Mouse (Mus musculus) gastrocnemius, postnatal 25 days (tissue): Measurements from ENCODE around the gene Hbb-bh1. TPM values are rescaled to one million over a fixed set of nuclear protein-coding genes. Genes with fewer than 3 reads are reported as not detected.
"Not testable (repeated sequence)": the region's sequence is repeated elsewhere in the genome, so short reads cannot be mapped to it uniquely, and the experiment has no call there.

Experiments
- DNase-seq: peaks from one replicate; pipeline ENCODE4 v3.0.0; 2022
- total RNA-seq, 2 experiments: library from RNA; stranded (reverse); gene quantifications; 1 replicate in 1 of 2; 2 replicates in 1 of 2; pipeline ENCODE4 v1.2.3; 2021

Gene Hbb-bh1
- total RNA-seq, 2 experiments from 2014 or later, result not detected

GRCm38 (mm10) chr7:103812174-103812573 is 30.8 kb downstream of the Hbb-bh1 start:
- no peak for DNase-seq

DNA sequence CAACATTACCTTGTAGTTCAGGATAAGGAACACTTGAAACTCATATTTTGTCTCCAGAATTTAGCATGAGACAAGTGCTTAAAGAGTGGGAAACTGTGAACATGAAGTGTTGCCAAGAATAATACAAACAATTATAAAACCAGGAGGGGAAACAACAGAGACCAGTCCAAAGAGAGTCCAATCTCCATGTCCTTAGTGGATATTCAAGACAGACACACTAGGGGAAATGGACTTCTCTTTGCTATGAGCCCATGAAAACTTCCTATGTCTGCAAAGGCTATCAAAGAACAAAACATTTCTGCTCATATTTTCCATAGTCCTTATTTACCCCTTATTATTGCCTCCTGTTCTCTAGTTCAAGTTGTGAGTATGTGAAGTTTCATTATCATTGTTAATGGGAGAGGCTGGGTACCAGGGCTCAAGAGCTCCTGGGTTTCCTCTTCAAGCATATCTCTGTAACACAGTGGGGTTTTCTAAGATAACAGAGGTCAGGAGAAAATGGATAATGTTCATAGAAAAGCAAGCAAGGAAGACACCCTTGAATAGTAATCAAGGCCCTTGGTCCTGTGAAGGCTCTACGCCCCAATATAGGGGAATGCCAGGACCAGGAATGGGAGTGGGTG is 31.6 kb downstream of the Hbb-bh1 start:
- DNase-seq, result no peak

- DNase-seq, result no peak
Observed at GRCm38 (mm10) chr7:103810746-103811145, 32.2 kb downstream of the Hbb-bh1 start.

DNA sequence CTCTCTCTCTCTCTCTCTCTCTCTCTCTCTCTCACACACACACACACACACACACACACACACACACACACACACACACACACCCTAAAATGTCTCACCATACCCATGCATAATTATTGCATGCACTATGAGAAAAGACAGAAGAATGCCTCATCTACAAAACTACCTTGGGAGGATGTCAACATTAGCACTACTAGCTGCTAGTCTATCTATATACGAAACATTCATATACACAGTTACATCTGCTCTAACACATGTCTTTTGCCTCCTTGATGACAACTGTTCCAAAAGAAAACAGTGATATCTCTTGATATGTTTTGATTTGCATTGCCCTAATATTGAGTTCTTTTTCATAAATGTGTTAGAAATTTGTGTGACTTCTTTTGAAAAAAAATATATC is 32.7 kb downstream of the Hbb-bh1 start:
- no peak for DNase-seq

- no peak for DNase-seq
Observed at GRCm38 (mm10) chr7:103809801-103810155, 33.2 kb downstream of the Hbb-bh1 start.

DNA sequence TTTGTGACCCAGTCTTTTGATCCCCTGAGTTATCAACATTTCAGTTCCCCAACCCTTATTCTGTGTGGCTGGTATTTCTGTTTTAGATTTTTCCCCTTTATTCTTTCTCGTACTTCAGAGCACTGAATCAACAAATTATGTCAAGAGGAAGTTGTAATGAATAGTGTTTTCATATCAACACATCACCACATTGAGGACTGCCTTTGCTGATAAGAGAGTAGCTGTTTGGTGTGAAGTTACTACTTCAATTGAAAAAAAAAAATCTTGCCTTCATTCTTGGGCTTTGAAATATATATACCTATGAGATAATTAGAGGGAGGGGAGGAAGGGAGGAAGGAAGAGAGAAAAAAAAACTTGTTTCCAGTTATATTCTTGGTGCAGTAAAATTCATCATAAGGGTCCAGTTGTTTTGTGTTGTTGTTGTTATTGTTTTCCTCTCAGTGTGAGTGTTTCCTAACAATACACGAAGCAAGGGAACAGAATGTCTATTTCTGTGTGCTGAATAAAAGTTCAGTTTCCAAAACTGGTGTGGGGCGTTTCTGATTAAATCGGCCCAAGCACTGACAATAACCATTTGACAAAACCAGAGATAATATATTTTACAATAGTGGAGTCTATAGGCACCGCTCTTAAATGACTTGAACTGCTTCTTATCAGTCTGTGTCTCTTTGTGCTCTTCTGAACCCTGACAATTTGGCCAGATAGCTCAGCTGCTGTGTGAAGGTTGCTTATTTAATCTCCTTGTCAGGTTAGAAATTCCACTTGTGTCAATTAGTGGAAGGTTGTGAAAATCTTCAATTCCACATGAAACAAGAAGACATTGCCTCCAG is 33.8 kb downstream of the Hbb-bh1 start:
- no peak for DNase-seq

DNA sequence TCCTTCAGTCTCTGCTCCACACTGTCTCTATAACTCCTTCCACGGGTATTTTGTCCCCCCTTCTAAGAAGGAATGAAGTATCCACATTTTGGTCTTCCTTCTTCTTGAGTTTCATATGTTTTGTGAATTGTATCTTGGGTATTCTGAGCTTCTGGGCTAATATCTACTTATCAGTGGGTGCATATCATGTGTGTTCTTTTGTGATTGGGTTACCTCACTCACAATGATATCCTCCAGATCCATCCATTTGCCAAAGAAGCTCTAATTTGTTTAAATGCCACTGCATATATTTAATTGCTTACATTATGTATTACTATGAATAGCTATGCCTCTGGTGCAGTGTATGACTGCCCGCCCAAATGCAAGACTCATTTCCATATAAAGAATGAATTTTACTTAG is 34.8 kb downstream of the Hbb-bh1 start:
- DNase-seq, result not testable (repeated sequence)

DNA sequence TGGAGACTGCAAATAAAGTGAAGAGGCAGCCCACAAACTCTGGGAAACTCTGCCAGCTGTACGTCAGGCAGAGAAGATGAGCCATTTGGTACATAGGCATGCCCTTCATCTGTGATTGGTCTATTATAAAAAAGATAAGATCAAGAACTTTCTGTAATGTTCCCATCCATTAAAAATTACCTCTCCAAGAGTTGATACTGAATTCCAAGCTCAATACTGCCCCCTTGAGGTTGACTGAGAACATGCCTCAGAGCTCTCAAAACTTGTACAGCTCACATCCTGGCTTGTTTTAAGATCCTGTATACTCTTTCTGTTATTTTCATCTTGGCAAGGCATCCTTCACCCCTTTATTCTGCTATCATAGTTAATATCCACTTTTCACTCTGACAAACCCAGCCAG is 36.1 kb downstream of the Hbb-bh1 start:
- no peak for DNase-seq

GRCm38 (mm10) chr7:103792669-103793388 is 50.1 kb downstream of the Hbb-bh1 start:
- no peak for DNase-seq

DNA sequence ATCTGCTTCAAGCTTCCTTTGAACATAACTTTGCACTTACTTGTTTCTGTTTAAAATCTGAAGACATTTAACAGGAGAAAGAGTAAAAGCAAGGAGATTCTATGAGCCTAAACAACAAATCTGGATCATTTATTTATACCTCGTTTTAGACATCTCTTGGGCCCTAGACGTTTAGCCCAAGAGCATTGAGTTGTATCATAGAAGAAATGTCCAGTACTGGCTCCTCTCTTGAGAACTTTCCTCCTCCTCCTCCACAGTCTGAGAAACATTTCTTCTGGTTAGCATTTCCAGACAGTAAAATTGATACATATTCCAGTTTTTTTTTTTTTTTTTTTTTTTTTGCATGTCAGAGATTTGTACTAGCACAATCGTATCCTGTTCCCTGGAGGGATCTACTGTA is 51.2 kb downstream of the Hbb-bh1 start, which contains the start of gene Olfr67:
Gene Olfr67 (minus strand): TSS at position 101 of the 400 bp plus-strand sequence.
- DNase-seq, result no peak

Other genes starting within 250 kb of the Hbb-bh1 start
- not detected for gene Olfr619, start 242.6 kb downstream of the Hbb-bh1 start, total RNA-seq
- not detected for gene Olfr620, start 230.6 kb downstream of the Hbb-bh1 start, total RNA-seq
- not detected for gene Olfr622, start 200.5 kb downstream of the Hbb-bh1 start, total RNA-seq
- not detected for gene Olfr623, start 179.5 kb downstream of the Hbb-bh1 start, total RNA-seq
- gene Olfr624, start 172.0 kb downstream of the Hbb-bh1 start, total RNA-seq, result not detected
- gene Olfr625-ps1, start 160.4 kb downstream of the Hbb-bh1 start, total RNA-seq, result not detected
- gene Olfr243, start 128.5 kb downstream of the Hbb-bh1 start, total RNA-seq, result not detected
- gene Olfr628, start 112.8 kb downstream of the Hbb-bh1 start, total RNA-seq, result not detected
- gene Olfr629, start 98.2 kb downstream of the Hbb-bh1 start, total RNA-seq, result not detected
- gene Olfr630, start 85.8 kb downstream of the Hbb-bh1 start, total RNA-seq, result not detected
- gene Olfr69, start 71.6 kb downstream of the Hbb-bh1 start, total RNA-seq, result not detected
- not detected for gene Olfr68, start 63.5 kb downstream of the Hbb-bh1 start, total RNA-seq
- not detected for gene Olfr67, start 51.3 kb downstream of the Hbb-bh1 start, total RNA-seq
- gene Hbb-bt, start 29.2 kb downstream of the Hbb-bh1 start, total RNA-seq, result 100 to 1,000 TPM in 1 of 2 experiments, 10 to 100 TPM in 1; 60.5 to 281 TPM
- 1,000 to 10,000 TPM in 1 of 2 experiments, 100 to 1,000 TPM in 1; 504 to 2,205 TPM for gene Hbb-bs, start 15.1 kb downstream of the Hbb-bh1 start, total RNA-seq
- not detected for gene Hbb-bh2, start 2.6 kb downstream of the Hbb-bh1 start, total RNA-seq
- not detected for gene Hbb-y, start 10.1 kb upstream of the Hbb-bh1 start, total RNA-seq
- gene Olfr66, start 43.1 kb upstream of the Hbb-bh1 start, total RNA-seq, result not detected
- not detected for gene Olfr64, start 51.3 kb upstream of the Hbb-bh1 start, total RNA-seq
- not detected for gene Olfr65, start 60.3 kb upstream of the Hbb-bh1 start, total RNA-seq
- not detected for gene Olfr631, start 85.7 kb upstream of the Hbb-bh1 start, total RNA-seq
- not detected for gene Olfr632, start 91.2 kb upstream of the Hbb-bh1 start, total RNA-seq
- gene Olfr633, start 101.3 kb upstream of the Hbb-bh1 start, total RNA-seq, result not detected
- not detected for gene Olfr635, start 128.0 kb upstream of the Hbb-bh1 start, total RNA-seq
- not detected for gene Olfr638, start 155.6 kb upstream of the Hbb-bh1 start, total RNA-seq
- not detected for gene Olfr639, start 174.1 kb upstream of the Hbb-bh1 start, total RNA-seq
- gene Olfr640, start 182.4 kb upstream of the Hbb-bh1 start, total RNA-seq, result not detected
- not detected for gene Olfr641, start 192.3 kb upstream of the Hbb-bh1 start, total RNA-seq
- gene Olfr642, start 209.5 kb upstream of the Hbb-bh1 start, total RNA-seq, result not detected
- gene 4930516K23Rik, start 218.3 kb upstream of the Hbb-bh1 start, total RNA-seq, result not detected
- gene Olfr644, start 228.7 kb upstream of the Hbb-bh1 start, total RNA-seq, result not detected
- gene Olfr645, start 242.3 kb upstream of the Hbb-bh1 start, total RNA-seq, result not detected